Mouse (Mus musculus) embryonic stem cell, embryonic (primary cell): Measurements from ENCODE around the gene Dusp9.

Experiments used
- CTCF ChIA-PET, 4 experiments: fragments of 300-600 bp in 2 of 4; fragments of 350-600 bp in 2 of 4; sonication (Branson Sonifier 250); formaldehyde crosslinking; loops; one replicate each; lab custom pipeline; 2022; ENCODE audit warnings: inconsistent platforms in 2 of 4; lab: Charles Lee
- POLR2A ChIA-PET, 4 experiments: fragments of 300-600 bp in 2 of 4; fragments of 350-600 bp in 2 of 4; sonication (Branson Sonifier 250); formaldehyde crosslinking; loops; one replicate each; lab custom pipeline; 2022; ENCODE audit warnings: antibody characterized with exemption in 4 of 4, inconsistent platforms in 1 of 4; lab: Charles Lee

The Dusp9 gene

GRCm38 (mm10) chrX:73654177-73654576, 15.0 kb downstream of the Dusp9 start:
- ChIA-PET CTCF (interaction anchor here (0.5 to 2.0 kb wide), 51 partner anchors 8 to 646 kb away, joined by 3 to 15 read pairs (median 4); partner anchors contain the start of genes Avpr2 (in 1 of the 4), Dusp9 (in 1 of the 4) and Haus7 (in 1 of the 4)), POLR2A (interaction anchor here in 2 of 4 experiments (0.7 to 1.4 kb wide), 7 partner anchors 9 to 202 kb away, joined by 3 to 8 read pairs (median 4); partner anchors contain the start of gene Dusp9 (in 1 of the 2))

DNA sequence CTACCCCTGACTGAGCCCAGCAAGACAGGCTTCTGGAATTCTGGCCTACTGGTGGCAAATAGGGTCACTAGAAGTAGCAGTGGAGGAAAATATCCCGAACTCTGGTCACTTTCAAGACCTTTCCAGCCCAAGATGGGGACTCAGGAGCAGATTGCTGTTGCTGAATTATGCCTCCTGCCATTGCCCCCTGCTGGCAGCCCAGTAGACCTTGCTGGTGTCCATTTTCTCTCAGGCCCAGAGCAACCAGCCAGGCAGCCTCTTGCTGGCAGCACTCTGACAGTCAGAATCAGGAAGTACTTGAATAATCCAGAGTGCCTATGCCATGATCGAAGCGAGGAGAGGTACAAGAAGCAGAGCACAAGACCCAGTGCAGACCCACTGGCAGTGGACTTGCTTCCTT, 16.3 kb downstream of the Dusp9 start:
- ChIA-PET POLR2A (no interaction called here), CTCF (interaction anchor here in 2 of 4 experiments (0.6 to 2.0 kb wide), 3 partner anchors 196 to 601 kb away, joined by 4 to 13 read pairs (median 12); partner anchors contain the start of gene Haus7 (in 1 of the 2))

DNA sequence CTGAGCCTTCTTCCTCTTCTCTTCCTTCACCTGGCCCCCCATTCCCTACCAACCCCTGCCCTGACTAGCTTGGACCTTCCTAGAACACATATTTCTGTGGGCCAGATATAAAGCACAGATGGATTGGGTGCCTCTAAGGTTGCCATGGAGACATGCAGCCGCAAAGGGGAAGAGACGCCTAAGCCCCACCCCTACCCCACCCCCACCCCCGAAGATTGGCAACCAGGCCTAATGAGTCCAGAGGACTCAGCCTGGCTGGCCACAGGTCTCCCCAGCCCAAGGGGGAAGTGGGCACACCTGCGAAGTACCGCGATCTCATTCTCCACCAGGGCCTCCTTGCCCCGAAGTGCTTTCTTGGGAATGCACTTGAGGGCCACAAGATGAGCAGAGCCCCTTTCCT, 19.2 kb downstream of the Dusp9 start:
- ChIA-PET POLR2A (interaction anchor here in 3 of 4 experiments (0.6 to 1.8 kb wide), 5 partner anchors 18 to 262 kb away, joined by 3 to 6 read pairs (median 5); partner anchors contain the start of gene Dusp9 (in 1 of the 3)), CTCF (interaction anchor here in 2 of 4 experiments (0.7 to 1.1 kb wide), 4 partner anchors 13 to 162 kb away, joined by 3 to 8 read pairs (median 4); no protein-coding TSS in a partner anchor)

- POLR2A ChIA-PET, result interaction anchor here in 3 of 4 experiments (0.6 to 1.8 kb wide), 9 partner anchors 13 to 606 kb away, joined by 3 to 9 read pairs (median 4); partner anchors contain the start of genes Abcd1 (in 1 of the 3), Bcap31 (in 1 of the 3), Dusp9 (in 1 of the 3) and Haus7 (in 1 of the 3)
- CTCF ChIA-PET, result interaction anchor here in 2 of 4 experiments (0.7 to 1.4 kb wide), 8 partner anchors 13 to 200 kb away, joined by 3 to 8 read pairs (median 4); partner anchors contain the start of gene Haus7 (in 1 of the 2)
Observed at GRCm38 (mm10) chrX:73658936-73659574, 19.8 kb downstream of the Dusp9 start.

DNA sequence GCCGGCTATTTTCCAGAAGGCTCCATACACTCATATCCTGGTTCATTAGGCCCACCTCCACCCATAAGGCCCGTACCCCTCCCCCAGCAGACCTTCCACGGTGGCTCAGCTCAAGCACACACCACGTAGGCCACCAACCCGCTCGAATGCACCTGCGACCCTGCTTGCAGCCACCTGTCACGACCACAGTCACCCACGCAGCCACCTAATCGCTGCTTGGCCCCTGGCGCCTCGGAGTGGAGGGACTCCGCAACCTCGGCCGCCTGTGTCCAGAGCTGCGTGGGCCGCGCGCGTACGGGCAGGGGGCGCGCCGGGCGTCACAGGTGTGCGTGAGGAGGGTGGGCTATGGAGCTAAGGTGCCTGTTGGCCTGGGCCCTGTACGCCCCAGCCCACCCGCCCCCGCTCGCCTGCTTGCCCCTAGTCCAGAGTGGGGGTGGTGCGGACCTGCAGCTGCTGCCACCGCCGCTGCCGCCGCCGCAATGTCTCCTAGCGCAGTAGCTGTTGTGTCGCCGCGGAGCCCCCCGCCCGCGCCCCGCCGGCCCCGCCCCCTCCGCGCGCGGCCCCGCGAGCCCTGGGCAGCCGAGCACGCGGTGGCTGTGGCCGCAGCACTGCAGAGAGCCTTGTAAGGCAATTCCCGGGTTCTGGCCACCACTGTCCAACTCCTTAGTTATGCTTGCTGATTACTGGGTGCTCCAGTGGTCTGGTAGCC, 20.5 kb downstream of the Dusp9 start, which contains the start of gene Pnck:
Gene Pnck (minus strand): TSS at position 543 of the 709 bp plus-strand sequence.
- POLR2A ChIA-PET, result interaction anchor here in 3 of 4 experiments (0.6 to 1.8 kb wide), 9 partner anchors 9 to 262 kb away, joined by 3 to 9 read pairs (median 3); partner anchors contain the start of genes Abcd1 (in 1 of the 3), Arhgap4 (in 1 of the 3), Bcap31 (in 1 of the 3) and Dusp9 (in 1 of the 3)
- CTCF ChIA-PET, result interaction anchor here in 3 of 4 experiments (0.6 to 1.7 kb wide), 8 partner anchors 12 to 201 kb away, joined by 3 to 9 read pairs (median 4); partner anchors contain the start of gene Haus7 (in 1 of the 3)

- CTCF ChIA-PET, result interaction anchor here in 3 of 4 experiments (0.6 to 1.7 kb wide), 7 partner anchors 12 to 201 kb away, joined by 3 to 9 read pairs (median 5); partner anchors contain the start of gene Haus7 (in 1 of the 3)
- POLR2A ChIA-PET, result interaction anchor here in 3 of 4 experiments (0.6 to 1.8 kb wide), 6 partner anchors 10 to 761 kb away, joined by 3 to 5 read pairs (median 3); partner anchors contain the start of genes Abcd1 (in 1 of the 3), Arhgap4 (in 1 of the 3), Bcap31 (in 1 of the 3) and Naa10 (in 1 of the 3)
Observed at GRCm38 (mm10) chrX:73660284-73660665, 21.1 kb downstream of the Dusp9 start.

GRCm38 (mm10) chrX:73663143-73663542, 23.9 kb downstream of the Dusp9 start:
- POLR2A ChIA-PET, result interaction anchor here in 1 of 4 experiments (1.4 kb wide), 1 partner anchor 53 kb away, joined by 3 read pairs; the partner anchor contains the start of genes Abcd1 and Bcap31

DNA sequence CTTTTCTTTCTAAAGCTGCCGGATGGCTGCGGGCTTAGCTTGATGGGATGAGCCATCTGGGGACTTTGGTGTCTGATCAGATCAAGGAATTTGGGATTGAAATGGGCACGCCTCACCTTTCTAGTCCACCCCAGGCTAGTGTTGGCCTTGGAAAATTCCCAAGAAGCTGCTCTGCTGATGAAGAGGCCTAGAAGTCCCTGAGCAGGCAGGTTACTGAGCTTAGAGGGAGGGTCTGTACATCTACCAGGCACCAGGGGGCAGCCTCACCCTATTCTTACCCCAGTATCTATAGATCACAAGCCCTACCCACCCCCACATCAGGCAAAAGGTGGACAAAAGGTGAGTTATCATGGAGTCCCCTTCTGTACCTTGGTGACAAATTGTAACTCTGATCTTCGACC, 32.8 kb downstream of the Dusp9 start:
- ChIA-PET POLR2A (interaction anchor here (0.5 to 3.9 kb wide), 60 partner anchors 9 to 1119 kb away, joined by 3 to 38 read pairs (median 4); partner anchors contain the start of genes Abcd1 (in 4 of the 4), Bcap31 (in 4 of the 4), Haus7 (in 2 of the 4) and Arhgap4 (in 1 of the 4)), CTCF (interaction anchor here (0.5 to 1.4 kb wide), 41 partner anchors 9 to 618 kb away, joined by 3 to 20 read pairs (median 4); partner anchors contain the start of genes Abcd1 (in 2 of the 4), Bcap31 (in 2 of the 4), Haus7 (in 2 of the 4) and Avpr2 (in 1 of the 4))

More at GRCm38 (mm10) chrX:73663143-73663542, 23.9 kb downstream of the Dusp9 start:
- CTCF ChIA-PET, result interaction anchor here in 3 of 4 experiments (0.6 to 1.4 kb wide), 6 partner anchors 9 to 609 kb away, joined by 3 to 4 read pairs (median 3); partner anchors contain the start of gene Abcd1 (in 1 of the 3)

- ChIA-PET CTCF (interaction anchor here (0.9 to 1.4 kb wide), 14 partner anchors 8 to 222 kb away, joined by 3 to 20 read pairs (median 6); partner anchors contain the start of genes Abcd1 (in 1 of the 4), Bcap31 (in 1 of the 4), Haus7 (in 1 of the 4) and L1cam (in 1 of the 4)), POLR2A (interaction anchor here in 3 of 4 experiments (0.9 to 3.9 kb wide), 17 partner anchors 9 to 668 kb away, joined by 3 to 38 read pairs (median 6); partner anchors contain the start of genes Abcd1 (in 1 of the 3), Bcap31 (in 1 of the 3), Idh3g (in 1 of the 3) and Srpk3 (in 1 of the 3))
Observed at GRCm38 (mm10) chrX:73672879-73673618, 33.8 kb downstream of the Dusp9 start, which contains the start of gene Slc6a8. Gene Slc6a8, plus strand, starts transcription at chrX:73673150.

DNA sequence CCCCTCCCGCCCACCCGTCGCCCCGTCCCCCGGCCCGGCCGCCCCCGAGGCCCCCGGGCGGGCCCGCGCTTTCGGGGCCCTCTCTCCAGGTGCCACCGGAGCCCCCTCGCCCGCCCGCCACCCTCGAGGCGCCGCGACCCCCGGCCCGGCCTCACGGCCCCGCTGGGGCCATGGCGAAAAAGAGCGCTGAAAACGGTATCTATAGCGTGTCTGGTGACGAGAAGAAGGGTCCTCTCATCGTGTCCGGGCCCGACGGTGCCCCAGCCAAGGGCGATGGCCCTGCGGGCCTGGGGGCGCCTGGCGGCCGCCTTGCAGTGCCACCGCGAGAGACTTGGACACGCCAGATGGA, 34.4 kb downstream of the Dusp9 start:
- ChIA-PET POLR2A (interaction anchor here in 1 of 4 experiments (1.4 to 2.9 kb wide), 4 partner anchors 9 to 242 kb away, joined by 5 to 12 read pairs (median 7); no protein-coding TSS in a partner anchor), CTCF (no interaction called here)

DNA sequence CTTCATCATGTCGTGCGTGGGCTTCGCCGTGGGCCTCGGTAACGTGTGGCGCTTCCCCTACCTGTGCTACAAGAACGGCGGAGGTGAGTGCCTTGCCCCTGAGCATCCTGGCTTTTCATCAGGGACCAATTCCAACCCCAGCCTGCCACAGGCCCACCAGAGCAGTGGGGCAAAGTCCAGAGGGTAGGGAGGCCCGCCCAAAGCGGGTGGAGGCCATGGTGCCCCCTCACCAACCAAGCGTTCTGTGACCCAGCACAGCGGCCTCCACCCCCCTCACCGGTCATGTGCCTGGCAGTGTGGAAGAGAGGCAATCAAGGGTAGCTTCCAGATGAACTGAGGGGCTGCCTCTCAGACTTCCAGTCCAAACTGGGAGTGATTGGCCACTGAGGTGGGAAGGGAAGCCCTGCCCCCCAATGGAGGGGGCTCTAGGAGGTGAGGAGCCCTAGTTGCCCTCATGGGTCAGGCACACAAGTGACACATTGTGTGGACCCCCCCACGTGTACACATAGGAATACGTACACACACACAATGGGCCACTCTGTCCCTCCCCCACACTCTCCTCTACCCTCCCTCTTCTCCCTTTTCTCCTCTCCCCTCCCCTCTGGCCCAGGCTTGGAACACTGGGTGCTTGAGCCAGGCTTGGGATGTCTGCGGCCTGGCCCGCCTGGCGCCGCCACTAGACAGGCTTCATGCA, 34.9 kb downstream of the Dusp9 start:
- CTCF ChIA-PET, result interaction anchor here in 1 of 4 experiments (1.0 kb wide), 1 partner anchor 42 kb away, joined by 3 read pairs; the partner anchor contains the start of gene Bcap31
- POLR2A ChIA-PET, result interaction anchor here in 3 of 4 experiments (0.7 to 2.9 kb wide), 11 partner anchors 9 to 241 kb away, joined by 3 to 12 read pairs (median 5); partner anchors contain the start of genes Abcd1 (in 1 of the 3) and Bcap31 (in 1 of the 3)

- CTCF ChIA-PET, result no interaction called here
- POLR2A ChIA-PET, result interaction anchor here (0.5 to 2.9 kb wide), 13 partner anchors 8 to 410 kb away, joined by 3 to 12 read pairs (median 4); partner anchors contain the start of genes Abcd1 (in 2 of the 4), Bcap31 (in 2 of the 4), Renbp (in 1 of the 4) and Xlr3c (in 1 of the 4)
Observed at GRCm38 (mm10) chrX:73675231-73675630, 36.0 kb downstream of the Dusp9 start.

GRCm38 (mm10) chrX:73676668-73677067, 37.4 kb downstream of the Dusp9 start:
- POLR2A ChIA-PET, result interaction anchor here in 3 of 4 experiments (0.7 to 2.9 kb wide), 5 partner anchors 11 to 254 kb away, joined by 3 to 12 read pairs (median 3); partner anchors contain the start of gene Renbp (in 1 of the 3)
- CTCF ChIA-PET, result interaction anchor here in 2 of 4 experiments (1.0 to 1.1 kb wide), 2 partner anchors 14 to 100 kb away, joined by 3 read pairs; no protein-coding TSS in a partner anchor

GRCm38 (mm10) chrX:73684156-73684555, 44.9 kb downstream of the Dusp9 start:
- ChIA-PET POLR2A (interaction anchor here (0.6 to 2.4 kb wide), 9 partner anchors 9 to 586 kb away, joined by 3 to 14 read pairs (median 4); partner anchors contain the start of genes Abcd1 (in 1 of the 4), Bcap31 (in 1 of the 4) and Rpl10 (in 1 of the 4)), CTCF (interaction anchor here in 1 of 4 experiments (0.8 to 1.1 kb wide), 2 partner anchors 24 to 61 kb away, joined by 3 to 7 read pairs; no protein-coding TSS in a partner anchor)

DNA sequence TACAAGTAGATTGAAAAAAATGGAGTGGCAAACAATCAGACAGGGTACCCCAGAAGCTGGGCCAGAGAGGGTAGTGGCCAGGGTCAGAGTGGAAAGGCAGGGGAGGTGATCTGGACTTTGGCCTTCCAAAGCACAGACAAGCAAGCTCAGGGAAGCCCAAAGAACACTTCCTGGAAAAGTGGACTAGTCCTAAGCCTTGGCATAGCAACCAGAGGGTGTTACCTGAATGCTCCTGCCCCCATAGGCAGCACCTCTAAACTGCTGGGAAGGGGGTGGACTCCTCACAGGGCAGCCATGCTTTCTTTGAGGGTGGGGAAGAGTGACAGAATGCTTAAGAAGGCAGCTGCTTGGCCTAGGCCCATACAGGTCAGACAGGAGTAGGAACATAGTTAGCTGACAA, 45.8 kb downstream of the Dusp9 start:
- ChIA-PET CTCF (interaction anchor here in 1 of 4 experiments (0.8 to 1.6 kb wide), 5 partner anchors 13 to 631 kb away, joined by 3 to 7 read pairs (median 5); no protein-coding TSS in a partner anchor), POLR2A (interaction anchor here (0.9 to 1.9 kb wide), 17 partner anchors 10 to 585 kb away, joined by 3 to 14 read pairs (median 5); partner anchors contain the start of genes Abcd1 (in 3 of the 4), Bcap31 (in 3 of the 4), Renbp (in 1 of the 4) and Rpl10 (in 1 of the 4))
